Mouse (Mus musculus) kidney, adult 11 months (tissue): Measurements from ENCODE around the gene Gm26566.

Experiments
- DNase-seq: peaks from one replicate; pipeline ENCODE4 v3.0.0; 2022

Gene Gm26566

GRCm38 (mm10) chr4:88721791-88722721 is at the start of gene Gm26566, which contains the start of gene Klhl9:
Gene Gm26566 (plus strand): TSS chr4:88721805.
Gene Klhl9 (minus strand): TSS chr4:88722465.
- peak; percentile 91 for DNase-seq

GRCm38 (mm10) chr4:88676824-88677223 is 44.8 kb upstream of the Gm26566 start, which contains the start of gene Ifna16:
Gene Ifna16 (minus strand): TSS chr4:88676924.
- no peak for DNase-seq

GRCm38 (mm10) chr4:88680362-88680761 is 41.2 kb upstream of the Gm26566 start:
- DNase-seq = no peak

- DNase-seq = no peak
These were observed 40.3 kb upstream of the Gm26566 start for GRCm38 (mm10) chr4:88681353-88681752.

GRCm38 (mm10) chr4:88683812-88684211 is 37.8 kb upstream of the Gm26566 start, which contains the start of gene Ifna2:
Gene Ifna2 (minus strand): TSS chr4:88683912.
- DNase-seq = no peak

GRCm38 (mm10) chr4:88691259-88691658 is 30.3 kb upstream of the Gm26566 start, which contains the start of gene Ifnab:
Gene Ifnab (minus strand): TSS chr4:88691359.
- no peak for DNase-seq

GRCm38 (mm10) chr4:88692537-88692936 is 29.1 kb upstream of the Gm26566 start:
- DNase-seq = no peak

- DNase-seq = no peak
These were observed 28.2 kb upstream of the Gm26566 start for GRCm38 (mm10) chr4:88693392-88693791.

GRCm38 (mm10) chr4:88696237-88696884 is 25.2 kb upstream of the Gm26566 start:
- DNase-seq = peak; percentile 58

- DNase-seq = no peak
These were observed 24.5 kb upstream of the Gm26566 start for GRCm38 (mm10) chr4:88697108-88697507.

- DNase-seq = peak; percentile 27
These were observed 23.9 kb upstream of the Gm26566 start for GRCm38 (mm10) chr4:88697753-88698152.

- no peak for DNase-seq
These were observed 22.8 kb upstream of the Gm26566 start for GRCm38 (mm10) chr4:88698781-88699180.

GRCm38 (mm10) chr4:88699301-88699700 is 22.3 kb upstream of the Gm26566 start:
- no peak for DNase-seq

GRCm38 (mm10) chr4:88705924-88706323 is 15.7 kb upstream of the Gm26566 start:
- DNase-seq = no peak

- no peak for DNase-seq
These were observed 14.3 kb upstream of the Gm26566 start for GRCm38 (mm10) chr4:88707128-88707826.

GRCm38 (mm10) chr4:88714281-88714680 is 7.3 kb upstream of the Gm26566 start:
- DNase-seq = no peak

GRCm38 (mm10) chr4:88715059-88715458 is 6.5 kb upstream of the Gm26566 start:
- DNase-seq = no peak

GRCm38 (mm10) chr4:88718715-88719114 is 2.9 kb upstream of the Gm26566 start:
- no peak for DNase-seq

- DNase-seq = no peak
These were observed 2.0 kb downstream of the Gm26566 start for GRCm38 (mm10) chr4:88723497-88724090.

GRCm38 (mm10) chr4:88726727-88727126 is 5.1 kb downstream of the Gm26566 start:
- DNase-seq = no peak

GRCm38 (mm10) chr4:88727324-88727723 is 5.7 kb downstream of the Gm26566 start:
- DNase-seq = no peak

- DNase-seq = peak; percentile 55
These were observed 16.9 kb downstream of the Gm26566 start for GRCm38 (mm10) chr4:88738480-88738879.

- DNase-seq = no peak
These were observed 17.4 kb downstream of the Gm26566 start for GRCm38 (mm10) chr4:88739036-88739435.
